Mouse (Mus musculus) liver, embryonic 11.5 days (tissue): ENCODE measurements around the gene Tgds. TPM values are rescaled to one million over a fixed set of nuclear protein-coding genes. Genes with fewer than 3 reads are reported as not detected.

Experiments
- ATAC-seq: fragments of 200-750 bp; cut with Nextera tagmentation; replicated peaks from 2 replicates; pipeline ENCODE4 v1.8.0; 2017; ENCODE audit warnings: moderate number of reproducible peaks, mild to moderate bottlenecking, moderate TSS enrichment, moderate library complexity; ENCODE audit not compliant: low FRiP score
- DNase-seq: peaks from one replicate; pipeline ENCODE4 v3.0.0-alpha.2; 2017; ENCODE audit warnings: low spot score
- H3K27ac ChIP-seq: fragments of 300-500 bp; sonication (generic); 2 replicates; pipeline ENCODE4 v1.5.1; 2014; ENCODE audit warnings: mild to moderate bottlenecking, low read depth, low read length, control low read depth
- H3K27me3 ChIP-seq: fragments of 300-500 bp; sonication (generic); replicated peaks from 2 replicates; pipeline ENCODE4 v1.6.1; 2014; ENCODE audit warnings: low read length, mixed read lengths; ENCODE audit not compliant: control insufficient read depth, insufficient read depth
- H3K36me3 ChIP-seq: fragments of 300-500 bp; sonication (generic); 2 replicates; pipeline ENCODE4 v1.6.1; 2014; ENCODE audit warnings: mild to moderate bottlenecking, low read length, moderate library complexity, mixed read lengths; ENCODE audit not compliant: control insufficient read depth, insufficient read depth
- H3K4me1 ChIP-seq: fragments of 300-500 bp; sonication (generic); replicated peaks from 2 replicates; pipeline ENCODE4 v1.6.1; 2014; ENCODE audit warnings: low read length, mixed read lengths; ENCODE audit not compliant: control insufficient read depth, insufficient read depth
- H3K4me2 ChIP-seq: fragments of 300-500 bp; sonication (generic); 2 replicates; pipeline ENCODE4 v1.6.1; 2014; ENCODE audit warnings: mild to moderate bottlenecking, control low read depth, moderate library complexity
- H3K4me3 ChIP-seq: fragments of 300-500 bp; sonication (generic); 2 replicates; pipeline ENCODE4 v1.5.1; 2014; ENCODE audit warnings: low read depth, low read length, control low read depth
- H3K9ac ChIP-seq: fragments of 300-500 bp; sonication (generic); 2 replicates; pipeline ENCODE4 v1.6.1; 2014; ENCODE audit warnings: low read depth, low read length, control low read depth
- H3K9me3 ChIP-seq: fragments of 300-500 bp; sonication (generic); 2 replicates; pipeline ENCODE4 v1.6.1; 2016; ENCODE audit warnings: low read length, inconsistent platforms, mixed read lengths; ENCODE audit not compliant: control insufficient read depth
- WGBS: fragments of 180-500 bp; shearing (Covaris S2); extraction: QIAGEN DNeasy Blood & Tissue Kit; methylation state at CpG from one replicate; pipeline ENCODE4 v1.1.7; 2014; 5-methylcytosine and 5-hydroxymethylcytosine counted together
- polyA plus RNA-seq: library from polyadenylated mRNA; unstranded; fragments of >200 nt; fragmentation: Nextera tagmentation; extraction: Ambion mirVana; gene quantifications from 2 replicates; pipeline ENCODE4 v1.2.1, GENCODE M21; 2014

Tgds gene
- polyA plus RNA-seq, 1 experiment from 2014 or later: 33.5 TPM

DNA sequence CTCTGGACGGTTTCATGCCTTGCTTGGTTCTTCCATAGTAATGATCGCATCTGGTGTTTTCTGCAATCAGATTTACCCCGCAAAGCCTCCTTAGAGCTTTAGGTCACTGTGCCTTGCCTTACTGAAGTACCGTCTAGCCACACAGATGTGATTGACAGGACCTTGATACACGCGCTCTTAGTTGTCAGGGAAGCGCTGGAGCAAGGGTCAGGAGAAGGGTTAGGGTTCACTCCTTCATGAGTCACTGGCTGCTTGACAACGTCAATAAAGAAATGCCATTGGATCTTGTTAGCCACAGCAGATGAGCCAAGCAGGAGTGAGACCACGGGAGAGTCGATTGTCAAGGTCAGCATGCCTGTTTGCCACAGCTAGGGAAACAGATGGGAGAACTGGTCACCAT is 16.0 kb upstream of the Tgds start:
- no peak overlapping the region for H3K27ac ChIP-seq

GRCm38 (mm10) chr14:118148046-118148445 is 15.5 kb upstream of the Tgds start:
- Histone ChIP-seq H3K4me2 (no peak overlapping the region), H3K9ac (no peak overlapping the region), H3K36me3 (peaks cover 6% of the 10 kb centered on the region; the same call in 1 of the 2 replicates), H3K4me3 (no peak overlapping the region), H3K4me1 (no peaks in the 10 kb centered on the region), H3K27ac (no peak overlapping the region), H3K9me3 (no peaks in the 10 kb centered on the region), H3K27me3 (no peaks in the 10 kb centered on the region)
- ATAC-seq: no peak
- WGBS: 93% methylated on average over 13 of the region's 13 CpGs
- DNase-seq: no peak

More for the DNA sequence above, 16.0 kb upstream of the Tgds start:
- H3K9ac ChIP-seq: no peak overlapping the region
- DNase-seq (no peak), ATAC-seq (no peak)
- H3K36me3 ChIP-seq: peaks cover 6% of the 10 kb centered on the region; the same call in 1 of the 2 replicates
- no peaks in the 10 kb centered on the region for H3K4me1 ChIP-seq
- 81% methylated on average over 10 of the region's 10 CpGs for WGBS
- H3K4me2 ChIP-seq: no peak overlapping the region
- H3K4me3 ChIP-seq: no peak overlapping the region
- no peaks in the 10 kb centered on the region for H3K9me3 ChIP-seq
- H3K27me3 ChIP-seq: no peaks in the 10 kb centered on the region

GRCm38 (mm10) chr14:118142283-118142682 is 9.7 kb upstream of the Tgds start:
- Histone ChIP-seq H3K27ac (no peak overlapping the region), H3K9me3 (no peaks in the 10 kb centered on the region), H3K36me3 (peaks cover 14% of the 10 kb centered on the region; the same call in 1 of the 2 replicates), H3K9ac (no peak overlapping the region), H3K4me2 (no peak overlapping the region), H3K27me3 (no peaks in the 10 kb centered on the region), H3K4me3 (no peak overlapping the region), H3K4me1 (no peaks in the 10 kb centered on the region; the same call in 1 of the 2 replicates)
- DNase-seq (no peak), ATAC-seq (no peak)
- 93% methylated on average over 5 of the region's 5 CpGs for WGBS

- H3K27me3 ChIP-seq: no peaks in the 10 kb centered on the region
- H3K9me3 ChIP-seq: no peaks in the 10 kb centered on the region
- 2% methylated on average over 13 of the region's 13 CpGs for WGBS
- ATAC-seq (peak; percentile 27), DNase-seq (no peak)
- H3K36me3 ChIP-seq: peaks cover 14% of the 10 kb centered on the region; the same call in 1 of the 2 replicates
- peak overlapping the region; percentile 82 for H3K4me3 ChIP-seq
- peak overlapping the region; percentile 84 for H3K4me2 ChIP-seq
- peaks cover 4% of the 10 kb centered on the region; the same call in 1 of the 2 replicates for H3K4me1 ChIP-seq
- H3K27ac ChIP-seq: no peak overlapping the region
- peak overlapping the region; percentile 77 for H3K9ac ChIP-seq
These were observed 4.9 kb upstream of the Tgds start for GRCm38 (mm10) chr14:118137487-118137886.

- Histone ChIP-seq H3K9me3 (no peaks in the 10 kb centered on the region), H3K27me3 (no peaks in the 10 kb centered on the region), H3K9ac (peak within 1 kb of the TSS; percentile 77), H3K27ac (no peak within 1 kb of the TSS), H3K36me3 (peaks cover 14% of the 10 kb centered on the region; the same call in 1 of the 2 replicates), H3K4me3 (peak within 1 kb of the TSS; percentile 82), H3K4me1 (peaks cover 4% of the 10 kb centered on the region; the same call in 1 of the 2 replicates), H3K4me2 (peak within 1 kb of the TSS; percentile 84)
- ATAC-seq (peak; percentile 92), DNase-seq (peak; percentile 97)
- under 1% methylated on average over 70 of the region's 77 CpGs for whole genome bisulfite sequencing
These were observed 4.3 kb upstream of the Tgds start, which contains the start of gene Gpr180 for GRCm38 (mm10) chr14:118136744-118137452. Gpr180 (plus strand) TSS chr14:118137158.

DNA sequence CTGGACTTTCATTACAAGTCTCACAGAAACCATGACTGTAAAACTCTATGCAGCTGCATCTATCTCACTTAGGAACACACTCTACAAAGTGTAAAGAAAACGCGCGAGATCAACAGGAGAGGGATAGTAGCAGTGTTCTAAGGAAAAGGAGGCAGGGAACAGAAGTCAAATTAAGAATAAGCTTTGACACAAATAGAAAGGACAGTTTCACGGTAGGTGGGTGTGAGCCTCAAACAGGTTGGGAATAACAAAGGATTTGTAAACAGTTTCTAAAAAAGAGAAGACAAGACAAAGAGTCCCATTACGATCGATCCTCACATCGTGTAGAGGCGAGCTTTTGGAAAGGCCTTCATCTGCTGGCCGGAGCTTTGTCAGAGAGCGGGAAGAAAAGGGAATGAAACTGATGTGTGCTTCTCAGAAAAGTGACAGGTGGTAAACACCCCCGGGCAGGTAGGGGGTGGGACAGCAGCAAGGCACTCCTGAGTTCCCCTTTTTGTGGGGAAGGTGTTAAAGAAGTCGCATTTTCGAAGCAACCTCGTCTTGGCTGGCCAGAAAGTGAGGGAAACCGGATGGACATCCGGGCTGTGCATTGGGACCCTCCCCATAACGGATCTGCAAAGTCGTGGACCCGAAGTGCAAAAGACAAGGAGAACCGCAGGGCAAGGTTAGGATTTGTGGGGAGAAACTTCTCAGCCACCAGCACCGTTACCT is 469 bp downstream of the Tgds start:
- Histone ChIP-seq H3K27me3 (no peaks in the 10 kb centered on the region), H3K9ac (peak overlapping the region; percentile 76), H3K4me3 (peak overlapping the region; percentile 76), H3K4me1 (peaks cover 12% of the 10 kb centered on the region; the same call in 1 of the 2 replicates), H3K36me3 (peaks cover 6% of the 10 kb centered on the region), H3K4me2 (peak overlapping the region; percentile 72), H3K27ac (no peak overlapping the region), H3K9me3 (no peaks in the 10 kb centered on the region)
- DNase-seq: no peak
- no peak for ATAC-seq
- WGBS: 11% methylated on average over 21 of the region's 21 CpGs

DNA sequence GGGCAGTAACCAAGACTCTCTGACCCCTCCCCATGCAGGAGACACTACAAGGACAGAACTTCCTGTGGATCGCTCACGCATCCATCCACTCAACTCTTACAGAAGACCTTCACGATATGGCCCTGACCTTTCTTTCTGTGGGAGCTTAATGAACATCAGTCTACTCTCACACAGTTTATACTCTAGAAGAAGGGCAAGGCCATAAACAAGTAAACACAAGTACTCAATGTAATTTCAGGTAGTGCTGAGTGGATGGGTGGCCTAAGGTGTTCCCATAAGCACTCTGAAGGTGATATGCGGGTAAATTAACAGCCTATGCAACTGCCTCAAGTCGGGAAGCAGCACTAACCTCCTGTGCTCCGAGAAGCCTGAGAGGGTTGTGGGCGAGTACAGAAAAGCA is 1.1 kb downstream of the Tgds start:
- Histone ChIP-seq H3K27ac (no peak overlapping the region), H3K36me3 (peaks cover 7% of the 10 kb centered on the region), H3K27me3 (no peaks in the 10 kb centered on the region), H3K4me3 (peak overlapping the region; percentile 76), H3K4me1 (peaks cover 11% of the 10 kb centered on the region; the same call in 1 of the 2 replicates), H3K9me3 (no peaks in the 10 kb centered on the region), H3K9ac (peak overlapping the region; percentile 76), H3K4me2 (peak overlapping the region; percentile 72)
- ATAC-seq (no peak), DNase-seq (no peak)
- WGBS: 74% methylated on average over 7 of the region's 7 CpGs

DNA sequence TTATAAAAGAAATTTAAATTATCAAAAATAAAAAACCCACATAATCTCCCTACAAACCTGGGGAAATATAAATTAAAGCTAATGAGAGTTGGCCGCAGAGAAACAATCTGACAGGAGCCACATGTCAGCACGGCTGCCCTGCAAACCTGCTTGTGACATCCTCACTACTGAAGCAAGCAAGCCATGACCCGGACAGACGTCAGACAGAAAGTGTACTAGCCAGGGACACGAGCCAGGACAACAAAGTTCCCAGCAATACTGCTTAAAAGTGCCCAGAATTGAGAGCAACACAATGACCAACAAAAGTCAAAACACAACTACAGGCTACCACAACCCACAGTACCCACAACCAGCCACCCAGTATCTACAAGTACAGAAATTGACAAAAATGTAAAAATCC is 6.3 kb downstream of the Tgds start:
- peaks cover 2% of the 10 kb centered on the region; the same call in 1 of the 2 replicates for H3K4me1 ChIP-seq
- DNase-seq (no peak), ATAC-seq (no peak)
- no peak overlapping the region for H3K9ac ChIP-seq
- peaks cover 21% of the 10 kb centered on the region for H3K36me3 ChIP-seq
- no peaks in the 10 kb centered on the region for H3K9me3 ChIP-seq
- WGBS: 92% methylated on average over 5 of the region's 5 CpGs
- H3K4me3 ChIP-seq: no peak overlapping the region
- no peaks in the 10 kb centered on the region for H3K27me3 ChIP-seq
- no peak overlapping the region for H3K4me2 ChIP-seq
- no peak overlapping the region for H3K27ac ChIP-seq
